Mouse (Mus musculus): ENCODE data around the gene Chil1.

Chil1 gene

GRCm38 (mm10) chr1:134210179-134210755, 28.3 kb downstream of the Chil1 start:
- no peak for DNase-seq

- DNase-seq: no peak
Observed at GRCm38 (mm10) chr1:134211043-134211442, 29.1 kb downstream of the Chil1 start.

GRCm38 (mm10) chr1:134211631-134212030, 29.7 kb downstream of the Chil1 start:
- no peak for DNase-seq

GRCm38 (mm10) chr1:134212351-134212750, 30.4 kb downstream of the Chil1 start:
- DNase-seq: no peak

DNA sequence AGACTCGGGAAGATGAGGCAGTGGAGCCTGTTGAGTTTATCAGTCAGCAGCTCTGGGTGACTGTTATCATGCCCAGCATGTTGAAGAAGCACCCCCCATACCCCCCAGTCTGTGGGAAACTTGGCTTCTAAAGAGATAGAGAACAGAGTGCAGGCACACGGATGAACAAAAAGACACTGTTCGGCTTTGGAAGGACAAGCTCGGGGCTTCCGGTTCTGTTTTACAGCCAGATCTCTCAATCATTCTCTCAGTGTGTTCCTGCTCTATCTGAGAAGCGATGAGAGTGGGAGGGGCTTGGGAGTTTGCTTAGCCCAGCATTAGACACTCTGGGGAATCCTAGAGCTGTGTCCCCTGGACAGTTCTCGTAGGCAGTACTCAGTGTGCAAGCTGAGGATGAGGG, 31.4 kb downstream of the Chil1 start:
- DNase-seq: no peak

GRCm38 (mm10) chr1:134215059-134215458, 33.1 kb downstream of the Chil1 start:
- no peak for DNase-seq

DNA sequence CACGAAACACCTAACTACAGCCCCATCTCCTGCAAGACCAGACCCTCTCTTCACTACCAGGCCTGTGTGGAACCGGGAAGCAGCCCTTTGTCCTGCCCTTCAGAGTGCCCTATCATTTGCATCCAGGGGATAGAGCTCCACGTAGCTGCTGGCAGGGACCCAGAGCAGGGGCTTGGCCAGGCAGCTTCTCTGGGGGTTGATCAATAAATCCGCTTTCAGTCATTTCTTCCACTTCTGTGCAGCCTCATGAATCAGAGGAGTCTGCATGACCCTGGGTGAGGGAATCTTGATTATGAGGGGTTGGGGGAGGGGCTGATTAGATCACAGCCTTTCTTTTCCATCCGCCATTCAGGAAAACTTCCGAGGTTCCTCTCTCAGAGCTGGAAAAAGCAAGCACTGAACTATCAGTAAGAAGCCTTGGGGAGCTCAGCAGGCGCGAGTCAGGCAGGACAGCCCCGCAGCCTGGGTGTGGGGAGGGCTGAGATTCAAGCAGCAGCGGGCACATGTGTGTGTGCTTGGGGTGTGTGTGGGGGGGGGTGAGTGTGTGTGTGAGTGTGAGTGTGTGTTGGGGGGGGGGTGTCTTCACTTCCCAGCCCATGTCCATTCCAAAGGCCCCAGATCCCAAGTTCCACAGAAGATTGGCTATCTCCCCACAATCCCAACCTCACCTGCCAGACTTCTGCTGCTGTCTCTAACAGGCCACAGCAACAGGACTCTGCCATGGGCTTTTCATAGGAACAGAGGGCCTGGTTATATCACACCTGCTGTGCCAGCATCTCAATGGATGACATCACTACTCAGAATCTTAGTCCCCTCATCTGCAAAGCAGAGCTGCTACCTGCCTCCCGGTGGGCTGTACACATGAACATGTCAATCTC, 34.0 kb downstream of the Chil1 start:
- no peak for DNase-seq

DNA sequence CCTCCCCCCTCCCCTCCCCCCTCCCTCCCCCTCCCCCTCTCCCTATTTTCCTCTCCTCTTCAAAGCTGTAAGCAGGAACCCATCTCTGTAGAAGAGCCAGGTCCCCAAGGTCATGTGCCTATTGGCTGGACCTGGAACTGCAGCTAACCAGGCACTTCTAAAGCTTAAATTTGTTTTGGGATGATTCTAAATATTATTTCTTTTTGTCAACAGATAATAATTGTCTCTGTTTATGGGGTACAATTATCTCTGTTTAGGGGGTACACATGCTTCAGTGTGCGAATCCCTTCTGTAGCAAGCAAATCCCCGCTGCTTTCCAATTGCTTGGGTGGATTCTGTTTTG, 34.6 kb downstream of the Chil1 start:
- DNase-seq: no peak

GRCm38 (mm10) chr1:134217028-134217481, 35.1 kb downstream of the Chil1 start:
- no peak for DNase-seq

DNA sequence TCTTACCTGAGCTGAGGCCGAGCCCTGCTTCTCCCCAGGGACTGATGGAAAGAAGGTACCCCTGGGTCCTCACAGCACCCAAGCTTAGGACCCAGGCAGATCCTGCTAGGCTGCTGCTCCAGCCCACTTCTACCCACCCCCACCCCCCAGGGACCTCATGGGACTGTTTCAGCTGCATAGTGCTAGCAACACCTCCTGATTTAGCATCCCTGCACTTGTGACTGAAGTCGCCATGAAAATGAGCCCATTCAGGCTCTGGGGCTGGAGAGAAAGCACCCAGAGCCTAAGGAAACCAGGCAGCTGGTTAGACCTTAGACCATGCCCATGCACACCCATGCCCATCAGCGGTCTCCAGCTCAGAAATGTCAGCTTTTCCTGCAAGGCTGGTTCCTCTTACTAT, 36.0 kb downstream of the Chil1 start:
- DNase-seq: no peak

DNA sequence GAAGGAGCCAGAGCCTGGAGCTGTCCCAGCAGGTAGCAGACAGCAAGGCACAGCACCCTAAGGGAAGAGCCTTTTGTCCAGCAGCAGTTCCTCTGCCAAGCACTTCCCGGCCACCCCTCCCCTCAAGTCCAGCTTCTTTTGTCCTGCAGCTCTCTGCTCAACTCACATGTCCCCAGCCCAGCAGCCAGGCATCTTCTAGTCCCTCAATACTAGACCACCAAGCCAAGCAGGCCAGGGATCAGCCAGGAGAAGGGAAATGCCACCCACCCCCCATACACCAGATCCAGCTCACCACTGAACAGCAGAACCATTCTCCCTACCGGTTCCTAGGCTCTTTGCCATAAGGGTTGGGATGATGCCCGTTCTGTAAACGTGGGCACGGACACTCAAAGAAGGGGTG, 37.6 kb downstream of the Chil1 start:
- no peak for DNase-seq

GRCm38 (mm10) chr1:134221172-134221571, 39.2 kb downstream of the Chil1 start:
- no peak for DNase-seq

DNA sequence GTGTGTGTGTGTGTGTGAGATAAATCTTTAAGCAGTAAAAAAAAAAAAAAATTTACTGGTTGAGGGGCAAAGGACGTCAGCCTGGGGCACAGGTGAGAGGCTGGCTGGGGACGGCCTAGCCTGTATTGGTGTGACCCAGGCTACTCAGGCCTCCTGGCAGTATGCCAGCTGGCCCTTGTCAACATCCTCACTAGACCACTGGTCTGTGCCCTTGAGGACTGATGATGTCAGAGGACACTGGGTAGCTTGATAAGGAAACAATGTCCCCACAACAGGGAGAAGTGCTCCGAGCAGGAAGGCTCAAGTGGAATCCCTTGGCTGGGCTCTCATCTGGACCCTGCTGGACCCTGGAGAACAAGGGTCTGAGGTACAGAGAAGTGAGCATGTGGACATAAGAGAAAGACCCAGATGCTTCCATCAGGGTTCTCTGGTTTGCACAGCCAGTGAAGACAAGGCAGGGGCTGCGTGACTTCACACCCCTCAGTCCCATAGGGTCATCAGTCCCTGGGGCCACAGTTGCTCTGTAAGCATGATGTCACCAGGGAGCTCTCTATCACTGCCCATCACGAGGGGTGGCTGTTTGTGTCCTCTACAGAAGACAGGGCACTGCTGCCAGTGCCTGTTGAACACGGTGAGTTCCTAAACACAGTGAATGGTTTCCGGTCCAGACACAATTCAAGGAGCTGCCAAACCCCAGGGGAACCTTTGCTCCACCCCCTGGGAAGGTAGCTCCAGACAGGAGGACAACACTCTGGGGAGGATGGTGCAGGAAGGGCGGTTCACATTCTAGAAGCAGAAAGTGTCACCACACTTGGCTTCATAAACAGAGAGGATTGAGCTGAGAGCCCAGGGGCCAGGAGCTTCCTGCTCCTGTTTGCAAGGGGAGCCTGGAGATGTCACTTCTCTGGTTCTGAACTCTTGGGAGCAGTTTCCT, 40.4 kb downstream of the Chil1 start:
- DNase-seq: no peak

DNA sequence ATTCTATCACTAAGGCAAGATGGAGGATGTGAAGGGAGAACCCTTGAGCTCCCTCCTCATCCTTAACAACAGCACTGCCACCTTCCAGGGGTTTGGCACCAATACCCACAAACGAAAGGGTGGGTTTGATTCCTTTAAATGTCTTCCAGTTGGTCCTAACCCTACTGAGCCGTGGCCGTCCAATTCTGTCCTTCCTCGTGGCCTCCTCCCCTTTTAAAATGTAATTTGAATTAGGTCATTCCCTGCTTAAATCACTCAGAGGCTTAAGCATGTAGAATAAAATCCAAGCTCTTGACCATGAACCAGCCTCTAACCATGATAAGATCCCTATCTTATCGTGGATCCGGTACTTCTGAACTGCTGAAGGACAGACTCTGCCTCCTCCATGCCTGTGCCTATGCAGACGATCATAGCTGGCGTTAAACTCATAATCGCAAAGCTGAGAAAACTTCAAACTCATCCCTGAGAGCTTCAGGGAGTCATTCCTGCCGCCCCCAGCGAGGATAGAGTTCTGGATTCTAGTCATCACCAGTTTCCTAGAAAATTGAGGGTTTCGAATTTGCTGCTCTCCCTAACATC, 42.8 kb downstream of the Chil1 start:
- DNase-seq: no peak

GRCm38 (mm10) chr1:134225375-134225774, 43.4 kb downstream of the Chil1 start:
- no peak for DNase-seq

- DNase-seq: no peak
Observed at GRCm38 (mm10) chr1:134226739-134227138, 44.8 kb downstream of the Chil1 start.

GRCm38 (mm10) chr1:134229806-134230575, 48.0 kb downstream of the Chil1 start:
- DNase-seq: no peak

DNA sequence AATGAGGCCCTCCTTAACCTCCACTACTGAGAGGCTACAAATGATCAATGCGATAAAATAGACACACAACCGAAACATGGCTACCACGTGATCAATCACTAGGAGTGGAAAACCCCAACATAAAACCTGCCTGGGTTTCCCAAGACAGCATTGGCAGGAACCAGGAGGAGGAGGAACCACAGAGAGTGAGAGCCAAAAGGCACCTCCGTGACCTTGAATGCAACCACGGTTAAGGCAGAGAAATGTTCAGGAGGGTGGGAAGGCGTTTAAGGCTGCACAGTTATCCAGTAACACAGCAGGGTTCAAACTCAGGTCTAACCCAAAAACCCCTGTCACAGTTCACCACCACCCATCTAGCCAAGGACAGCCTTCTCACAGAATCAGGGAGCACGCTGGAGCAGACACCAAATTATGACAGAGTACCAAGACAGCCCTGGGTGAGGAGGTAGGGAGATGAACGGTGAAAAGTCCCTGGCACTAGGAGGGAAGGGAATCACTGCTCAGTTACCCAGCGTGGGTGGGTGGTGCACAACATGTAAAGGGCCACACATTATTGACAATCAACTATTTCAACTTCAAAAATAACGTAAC, 48.8 kb downstream of the Chil1 start:
- DNase-seq: peak; percentile 32

DNA sequence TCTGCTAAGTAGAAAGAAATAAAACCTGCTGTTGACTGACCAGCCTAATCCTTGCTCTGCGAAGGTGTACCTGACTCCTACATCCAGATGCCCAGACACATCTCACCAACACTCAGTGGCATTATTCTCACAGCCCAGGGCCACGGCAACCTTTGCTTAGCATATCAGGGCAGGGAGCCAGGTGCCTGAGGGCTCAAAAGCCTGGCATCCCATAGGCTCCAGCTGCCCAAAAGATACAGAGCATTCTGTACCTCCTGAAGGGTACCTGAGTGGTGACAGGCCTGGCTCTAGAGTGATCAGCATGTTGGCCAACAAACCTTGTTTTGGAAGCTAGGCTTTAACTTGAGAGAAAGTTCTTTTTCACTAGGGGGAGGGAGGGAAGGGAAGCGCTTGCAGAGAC, 49.3 kb downstream of the Chil1 start:
- peak; percentile 64 for DNase-seq

DNA sequence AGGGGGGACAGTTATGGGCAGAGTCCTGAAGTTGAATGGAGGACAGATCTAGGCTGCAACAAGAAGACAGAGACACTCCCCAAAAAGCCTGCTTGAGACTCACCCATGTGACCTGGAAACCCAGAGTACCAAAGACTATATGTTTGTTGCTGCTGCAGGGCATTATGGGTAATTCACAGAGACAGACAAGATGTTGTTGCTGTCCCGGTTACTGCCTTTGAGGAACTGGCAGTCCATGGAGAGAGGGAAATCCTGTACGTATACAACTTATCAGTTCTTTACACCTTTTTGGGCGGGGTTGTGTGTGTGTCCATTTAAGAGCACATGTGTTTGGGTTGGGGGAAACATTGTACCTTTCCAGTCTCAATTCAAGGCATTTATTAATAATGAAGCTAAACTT, 49.7 kb downstream of the Chil1 start:
- DNase-seq: no peak

DNA sequence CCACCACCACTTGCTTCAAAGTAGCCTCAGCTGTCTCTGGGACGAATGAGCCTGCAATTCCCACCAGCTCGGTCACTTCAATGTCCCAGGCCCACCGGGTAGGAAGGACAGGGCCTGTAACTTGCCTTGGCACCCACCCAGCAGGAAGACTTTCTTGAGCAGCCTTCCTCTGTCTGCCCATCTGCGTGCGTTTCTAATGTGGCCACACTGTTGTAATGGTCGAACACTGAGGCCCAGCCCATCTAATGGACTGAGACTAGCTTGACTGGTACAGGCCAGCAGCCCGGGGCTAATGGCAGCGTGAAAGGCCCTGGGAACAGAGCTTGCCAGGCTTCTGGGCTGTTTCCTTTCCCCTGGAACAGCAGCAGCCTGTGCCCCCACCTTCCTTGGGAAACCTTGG, 50.4 kb downstream of the Chil1 start:
- peak; percentile 53 for DNase-seq

Data from cerebellum, adult 8-10 months (tissue).